Mouse (Mus musculus) lung, postnatal 0 days (tissue): ENCODE measurements around the gene Jmjd1c.

Experiments
- CTCF ChIP-seq: IDR thresholded peaks from 2 replicates; pipeline ENCODE4 v1.5.1; 2016; ENCODE audit warnings: antibody characterized with exemption, mild to moderate bottlenecking
- EP300 ChIP-seq: IDR thresholded peaks from 2 replicates; pipeline ENCODE4 v1.6.1; 2016; ENCODE audit warnings: antibody characterized with exemption, mild to moderate bottlenecking, control low read depth

DNA sequence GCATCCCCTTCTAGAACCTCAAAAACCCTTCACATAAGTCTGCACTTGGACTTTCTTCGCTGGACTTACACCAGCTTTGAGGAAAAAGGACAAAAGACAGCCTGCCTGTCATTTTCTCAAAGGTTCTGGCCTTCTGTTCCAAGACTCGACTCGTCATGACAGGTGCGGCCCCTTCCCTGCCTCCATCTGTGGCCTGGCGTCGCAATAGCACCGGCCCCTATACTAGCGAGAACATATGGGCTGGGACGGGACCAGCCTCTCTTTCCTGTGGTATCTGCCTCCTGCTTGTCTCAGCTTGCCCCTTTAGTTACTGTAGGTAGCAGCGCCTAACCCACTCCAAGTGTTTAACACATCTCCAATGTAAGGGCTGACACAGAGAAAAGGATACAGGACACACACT, 10.8 kb upstream of the Jmjd1c start:
- TF ChIP-seq CTCF (no peak), EP300 (no peak)
